ENCODE assay signal across 14 mouse cellular contexts in genomic region chr6:37327519-37327918, GRCm38 (mm10). TPM values are rescaled to one million over a fixed set of nuclear protein-coding genes. Genes with fewer than 3 reads are reported as not detected.
DNase-seq lines count a peak whose midpoint lies in the region; ATAC-seq and TF ChIP-seq lines count a peak whose summit lies in the region.
"Had no signal": no experiment of that assay in that cellular context is flagged by ENCODE, and none has a peak within 500 bp of the region (broad histone marks: within the 10 kb centered on the region; RNA-seq: fewer than 3 reads in every experiment).

No protein-coding gene starts in this region.

- TF ChIP-seq CTCF in stomach, postnatal 0 days (IDR thresholded peaks at IDR 0.05; ENCODE audit: low read depth), result no peak

- WGBS in hindbrain, embryonic 13.5 days, result 52% methylated on average over 6 of the region's 6 CpGs
- WGBS in hindbrain, embryonic 11.5 days, result 54% methylated on average over 6 of the region's 6 CpGs
- 67% methylated on average over 6 of the region's 6 CpGs for WGBS in stomach, embryonic 16.5 days
- 63% methylated on average over 6 of the region's 6 CpGs for whole genome bisulfite sequencing in stomach, postnatal 0 days

- peaks cover 46% of the 10 kb centered on the region for H3K4me1 ChIP-seq in hindbrain, embryonic 13.5 days (replicated peaks)
- H3K4me1 ChIP-seq in hindbrain, embryonic 11.5 days (replicated peaks; ENCODE audit: control insufficient read depth, insufficient read depth, low read length), result peaks cover 2% of the 10 kb centered on the region; the same call in 1 of the 2 replicates
- H3K4me1 ChIP-seq in stomach, embryonic 16.5 days (ENCODE audit: control insufficient read depth, insufficient read depth, low read length), result peaks cover 14% of the 10 kb centered on the region
- H3K4me1 ChIP-seq in stomach, postnatal 0 days (replicated peaks; ENCODE audit: control insufficient read depth, insufficient read depth), result no peaks in the 10 kb centered on the region; the same call in 1 of the 2 replicates
- H3K4me1 ChIP-seq: liver, embryonic 13.5 days had no signal

- H3K9me3 ChIP-seq in hindbrain, embryonic 13.5 days, result no peaks in the 10 kb centered on the region
- no peaks in the 10 kb centered on the region for H3K9me3 ChIP-seq in hindbrain, embryonic 11.5 days (ENCODE audit: control insufficient read depth, low read length)
- no peaks in the 10 kb centered on the region for H3K9me3 ChIP-seq in stomach, embryonic 16.5 days (replicated peaks; ENCODE audit: control insufficient read depth, low read length)
- H3K9me3 ChIP-seq in stomach, postnatal 0 days (ENCODE audit: control insufficient read depth, low read length), result no peaks in the 10 kb centered on the region
- H3K9me3 ChIP-seq: liver, embryonic 13.5 days had no signal

- DNase-seq in adrenal gland, adult (ENCODE audit: inconsistent age in 2 of 2, low spot score in 1 of 2), result peak; percentile 23 to 63
- no peak for DNase-seq in adrenal gland, adult 8-10 months
- DNase-seq in hindbrain, embryonic 11.5 days (ENCODE audit: low spot score), result no peak
- DNase-seq in stomach, postnatal 0 days (ENCODE audit: low spot score), result no peak
- no peak for DNase-seq in embryo, embryonic 10.5 days (ENCODE audit: low spot score)
- no peak for DNase-seq in urinary bladder, postnatal 4 days (ENCODE audit: low spot score in 2 of 2)
- DNase-seq: adrenal gland, postnatal 10 days; gastrocnemius, postnatal 36 days; kidney, adult 11 months; liver, embryonic 13.5 days had no signal

- no peak for TF ChIP-seq EP300 in stomach, postnatal 0 days (optimal IDR thresholded peaks at IDR 0.05)

- no peaks in the 10 kb centered on the region for H3K27me3 ChIP-seq in hindbrain, embryonic 13.5 days
- no peaks in the 10 kb centered on the region for H3K27me3 ChIP-seq in hindbrain, embryonic 11.5 days (ENCODE audit: control insufficient read depth, insufficient read depth, low read length)
- no peaks in the 10 kb centered on the region for H3K27me3 ChIP-seq in stomach, embryonic 16.5 days (ENCODE audit: control insufficient read depth, insufficient read depth, low read length)
- no peaks in the 10 kb centered on the region for H3K27me3 ChIP-seq in stomach, postnatal 0 days (ENCODE audit: control insufficient read depth, insufficient read depth, low read length)
- H3K27me3 ChIP-seq: liver, embryonic 13.5 days had no signal

- H3K27ac ChIP-seq in hindbrain, embryonic 13.5 days, result peak overlapping the region; percentile 53
- H3K27ac ChIP-seq in hindbrain, embryonic 11.5 days (ENCODE audit: low read depth, low read length), result no peak overlapping the region
- H3K27ac ChIP-seq in stomach, embryonic 16.5 days (ENCODE audit: low read length), result peak overlapping the region; percentile 10; the same call in 1 of the 2 replicates
- H3K27ac ChIP-seq in stomach, postnatal 0 days (replicated peaks), result no peak overlapping the region; the same call in 1 of the 2 replicates
- H3K27ac ChIP-seq: liver, embryonic 13.5 days had no signal

- H3K4me2 ChIP-seq in hindbrain, embryonic 13.5 days, result no peak overlapping the region
- H3K4me2 ChIP-seq in hindbrain, embryonic 11.5 days (replicated peaks; ENCODE audit: low read depth, low read length), result no peak overlapping the region
- H3K4me2 ChIP-seq in stomach, embryonic 16.5 days (ENCODE audit: low read depth, low read length), result no peak overlapping the region
- H3K4me2 ChIP-seq in stomach, postnatal 0 days (replicated peaks; ENCODE audit: low read depth), result no peak overlapping the region
- H3K4me2 ChIP-seq: liver, embryonic 13.5 days had no signal

- H3K4me3 ChIP-seq in hindbrain, embryonic 13.5 days, result no peak overlapping the region
- H3K4me3 ChIP-seq in hindbrain, embryonic 11.5 days (ENCODE audit: low read depth, low read length), result no peak overlapping the region
- H3K4me3 ChIP-seq in stomach, embryonic 16.5 days (replicated peaks; ENCODE audit: low read length), result no peak overlapping the region
- no peak overlapping the region for H3K4me3 ChIP-seq in stomach, postnatal 0 days (ENCODE audit: low read depth, low read length)
- H3K4me3 ChIP-seq: liver, embryonic 13.5 days had no signal

- no peak for ATAC-seq in hindbrain, embryonic 13.5 days (ENCODE audit: low FRiP score)
- no peak for ATAC-seq in hindbrain, embryonic 11.5 days (ENCODE audit: low FRiP score)
- no peak for ATAC-seq in stomach, embryonic 16.5 days (ENCODE audit: insufficient read depth, low FRiP score)
- no peak for ATAC-seq in stomach, postnatal 0 days (ENCODE audit: low FRiP score, low TSS enrichment)

- H3K36me3 ChIP-seq in hindbrain, embryonic 13.5 days, result no peaks in the 10 kb centered on the region
- H3K36me3 ChIP-seq in hindbrain, embryonic 11.5 days (ENCODE audit: control insufficient read depth, insufficient read depth, low read length), result no peaks in the 10 kb centered on the region
- H3K36me3 ChIP-seq in stomach, embryonic 16.5 days (ENCODE audit: control insufficient read depth, insufficient read depth, low read length), result no peaks in the 10 kb centered on the region
- H3K36me3 ChIP-seq in stomach, postnatal 0 days (ENCODE audit: control insufficient read depth, insufficient read depth, low read length), result peaks cover 12% of the 10 kb centered on the region
- H3K36me3 ChIP-seq: G1E; liver, embryonic 13.5 days had no signal

- peak overlapping the region; percentile 47; the same call in 1 of the 2 replicates for H3K9ac ChIP-seq in hindbrain, embryonic 13.5 days
- no peak overlapping the region for H3K9ac ChIP-seq in hindbrain, embryonic 11.5 days (ENCODE audit: low read depth, low read length)
- H3K9ac ChIP-seq in stomach, embryonic 16.5 days (ENCODE audit: low read length), result no peak overlapping the region
- no peak overlapping the region for H3K9ac ChIP-seq in stomach, postnatal 0 days (ENCODE audit: low read length)
- H3K9ac ChIP-seq: liver, embryonic 13.5 days had no signal

RNA-seq across cellular contexts. Expression of gene Dgki, which starts 27.5 kb away (rescaled TPM):
- 1 to 10 TPM; 2.3 to 6.9 (median 4.9) TPM for total RNA-seq in adrenal gland, adult 8-10 months (2022)
- polyA plus RNA-seq in hindbrain, embryonic 13.5 days (2015; fragmentation: Nextera tagmentation; extraction: Ambion mirVana), result 5.2 and 5.9 TPM in 2 replicates
- polyA plus RNA-seq in hindbrain, embryonic 11.5 days (2014; fragmentation: Nextera tagmentation; extraction: Ambion mirVana), result 2.6 and 3.0 TPM in 2 replicates
- polyA plus RNA-seq in stomach, embryonic 16.5 days (2015; fragmentation: Nextera tagmentation; extraction: Ambion mirVana), result 0.82 and 0.94 TPM in 2 replicates
- 0.39 and 0.56 TPM in 2 replicates for polyA plus RNA-seq in stomach, postnatal 0 days (2015; fragmentation: Nextera tagmentation; extraction: Ambion mirVana)
- total RNA-seq: neutrophil, adult 5-6 weeks had no signal
- polyA plus RNA-seq: G1E had no signal

Comparison
In these comparisons a context has a peak if more than half of its experiments do, and no peak if none do; other contexts are left out.
1. DNase-seq: peak in adrenal gland, adult (2 of 2); none in adrenal gland, adult 8-10 months (single experiment), hindbrain, embryonic 11.5 days (single experiment), stomach, postnatal 0 days (single experiment), embryo, embryonic 10.5 days (single experiment) and urinary bladder, postnatal 4 days (0 of 2).
2. H3K27ac ChIP-seq: peak in hindbrain, embryonic 13.5 days (single experiment) and stomach, embryonic 16.5 days (single experiment); none in hindbrain, embryonic 11.5 days (single experiment) and stomach, postnatal 0 days (single experiment).